Mouse (Mus musculus): Measurements from ENCODE around the gene Esrrg.

Gene Esrrg

DNA sequence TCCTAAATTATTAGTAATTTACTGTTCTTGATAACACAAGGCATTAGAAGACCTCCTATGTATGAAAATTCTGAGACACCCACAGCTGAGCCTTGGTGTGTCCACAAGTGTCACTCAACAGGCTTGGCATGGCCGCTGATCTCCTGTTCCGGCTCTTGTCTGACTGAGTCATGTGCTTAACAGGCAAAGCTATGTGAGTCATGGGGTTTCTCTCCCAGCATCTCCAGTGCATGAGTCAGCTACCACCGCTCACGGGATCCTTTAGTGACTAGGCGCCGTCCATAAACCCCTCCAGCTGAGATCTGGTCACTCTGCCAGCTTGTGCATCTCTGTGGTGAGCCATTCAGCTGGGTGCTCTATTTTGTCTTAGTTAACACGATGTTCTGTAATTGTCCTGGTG, 302.1 kb downstream of the Esrrg start:
- no peak for DNase-seq (ENCODE audit: low read depth)

DNA sequence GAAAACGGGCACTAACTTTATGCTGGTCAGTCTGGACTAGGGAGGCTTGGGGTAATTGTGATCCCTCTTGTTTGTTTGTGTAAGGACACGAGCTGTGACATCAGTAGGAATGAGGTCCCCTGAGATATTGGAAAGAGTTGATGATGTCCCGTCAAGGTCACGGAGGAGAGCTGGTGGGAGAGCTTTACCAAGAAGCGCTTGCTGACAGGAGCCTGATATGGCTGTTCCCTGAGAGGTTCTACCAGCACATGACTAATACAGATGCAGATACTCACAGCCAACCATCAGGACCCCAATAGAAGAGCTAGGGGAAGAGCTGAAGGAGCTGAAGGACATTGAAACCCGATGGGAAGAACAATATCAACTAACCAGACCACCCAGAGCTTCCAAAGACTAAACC, 302.6 kb downstream of the Esrrg start:
- DNase-seq (ENCODE audit: low read depth): no peak

DNA sequence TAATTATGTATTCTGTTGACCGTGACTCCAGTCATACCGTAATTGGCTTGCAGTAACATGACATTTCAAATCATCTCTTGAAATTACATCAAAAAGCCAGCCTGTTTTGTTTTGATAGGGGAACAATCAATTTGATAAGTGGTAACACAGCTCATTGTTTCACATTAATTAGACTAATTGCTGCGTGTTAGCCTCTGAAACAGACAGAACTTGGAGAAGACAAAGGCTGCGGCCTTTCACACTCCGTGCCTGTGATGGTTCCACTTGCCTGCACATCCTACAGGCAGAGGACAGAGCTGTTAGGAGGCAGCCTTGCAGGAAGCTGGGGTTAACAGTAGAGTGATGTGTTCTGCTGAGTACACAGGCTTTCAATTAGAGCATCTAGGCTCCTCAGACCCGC, 309.7 kb downstream of the Esrrg start:
- no peak for DNase-seq (ENCODE audit: low read depth)

DNA sequence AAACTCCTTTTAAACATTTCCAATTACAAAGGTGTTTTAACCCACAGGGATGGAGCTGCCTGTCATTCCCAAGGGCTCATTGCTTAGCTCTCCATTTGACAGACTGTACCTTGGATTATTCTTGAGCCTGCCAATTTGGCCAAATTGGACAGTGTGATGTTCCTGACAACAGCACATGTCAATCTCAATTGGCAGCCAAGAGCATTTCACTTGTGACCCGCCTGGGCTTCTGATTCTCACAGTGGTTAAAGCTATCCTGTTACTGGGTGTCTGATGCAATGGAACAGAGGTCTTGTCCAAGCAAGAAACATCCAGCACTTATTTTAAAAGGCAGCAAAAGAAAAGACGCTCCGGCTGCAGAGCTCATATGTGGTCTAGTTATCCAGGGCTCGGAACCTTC, 310.3 kb downstream of the Esrrg start:
- DNase-seq (ENCODE audit: low read depth): no peak

DNA sequence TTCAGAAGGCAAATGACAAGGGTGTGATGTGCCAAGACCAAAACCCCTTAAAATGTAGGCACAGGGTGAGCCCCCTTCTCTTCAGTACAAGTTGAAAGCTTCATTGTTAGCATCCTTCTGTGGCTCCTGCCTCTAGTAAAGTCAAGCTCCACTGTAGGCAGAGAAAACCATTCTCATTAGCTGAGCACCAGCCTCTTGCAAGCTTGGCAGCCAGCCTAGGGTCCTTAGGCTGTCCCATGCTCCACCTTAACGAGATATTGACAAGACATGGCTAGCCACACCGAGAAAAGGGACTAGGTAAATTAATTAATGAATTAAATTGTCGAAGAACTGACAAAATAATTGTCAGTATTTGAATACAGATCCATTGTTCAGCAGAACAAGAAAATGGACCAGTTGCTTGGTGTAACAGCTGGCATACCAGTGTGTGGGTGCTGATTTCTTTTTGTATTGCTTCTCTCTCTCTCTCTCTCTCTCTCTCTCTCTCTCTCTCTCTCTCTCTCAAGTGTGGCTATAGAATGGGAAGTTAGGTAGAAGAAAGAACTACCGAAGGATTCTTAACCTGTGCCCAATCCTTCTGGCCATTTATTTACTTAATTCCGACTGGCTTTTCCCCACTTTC, 311.7 kb downstream of the Esrrg start:
- no peak for DNase-seq (ENCODE audit: low read depth)

DNA sequence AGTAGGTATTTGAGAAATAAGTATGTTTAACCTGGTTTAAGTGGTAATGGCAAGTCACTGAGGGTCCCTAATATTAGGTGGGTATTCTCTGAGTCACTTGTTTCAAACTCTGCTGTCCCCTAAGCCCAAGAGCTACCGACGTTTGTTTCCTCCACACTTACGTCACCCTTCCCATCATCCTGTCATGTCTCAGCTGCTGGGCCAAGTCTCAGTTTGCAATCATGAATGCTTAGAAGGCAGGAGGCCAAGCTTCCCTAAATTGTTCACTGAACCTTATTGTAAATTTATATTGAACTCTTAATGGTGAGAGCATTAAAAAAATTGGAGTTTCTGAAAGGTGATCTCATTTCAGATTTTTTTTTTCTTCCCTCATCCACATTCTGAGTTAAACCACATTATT, 322.6 kb downstream of the Esrrg start:
- DNase-seq (ENCODE audit: low read depth): no peak

DNA sequence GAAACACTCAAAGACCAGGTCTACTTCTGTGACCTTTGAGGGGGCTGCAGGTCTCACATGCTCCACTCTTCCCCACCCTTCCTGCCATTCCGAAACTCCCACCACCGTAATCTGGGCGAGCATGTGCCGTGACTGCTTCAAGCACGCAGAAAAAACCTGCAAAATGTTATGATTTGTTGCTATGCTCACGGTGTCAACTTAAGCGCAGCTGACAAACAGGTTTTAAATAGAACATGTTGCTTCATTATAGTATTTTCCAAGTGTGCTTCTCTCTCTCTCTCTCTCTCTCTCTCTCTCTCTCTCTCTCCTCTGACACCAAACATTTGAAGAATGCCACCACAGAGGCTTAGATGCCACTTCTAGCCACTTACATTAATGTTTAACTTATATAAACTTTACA, 330.1 kb downstream of the Esrrg start:
- DNase-seq (ENCODE audit: low read depth): no peak

DNA sequence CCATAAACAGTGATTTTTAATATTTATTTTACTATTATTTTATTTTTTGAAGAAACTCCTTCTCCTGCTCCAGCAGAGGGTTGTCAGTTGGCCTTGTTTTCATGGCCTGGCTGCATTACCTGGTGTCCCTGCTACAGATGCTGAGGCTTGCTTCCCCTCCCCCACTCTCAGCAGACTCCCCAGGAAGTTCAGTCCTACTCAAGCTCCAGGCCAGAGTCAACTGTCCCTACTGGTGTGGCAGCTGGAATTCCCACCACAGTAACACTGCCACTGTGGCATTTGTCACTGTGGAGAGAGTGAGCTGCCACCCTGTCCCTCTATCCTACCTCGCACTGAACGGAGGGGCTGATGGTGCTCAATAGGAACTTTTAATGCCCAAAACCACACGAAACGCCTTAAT, 330.5 kb downstream of the Esrrg start:
- no peak for DNase-seq (ENCODE audit: low read depth)

DNA sequence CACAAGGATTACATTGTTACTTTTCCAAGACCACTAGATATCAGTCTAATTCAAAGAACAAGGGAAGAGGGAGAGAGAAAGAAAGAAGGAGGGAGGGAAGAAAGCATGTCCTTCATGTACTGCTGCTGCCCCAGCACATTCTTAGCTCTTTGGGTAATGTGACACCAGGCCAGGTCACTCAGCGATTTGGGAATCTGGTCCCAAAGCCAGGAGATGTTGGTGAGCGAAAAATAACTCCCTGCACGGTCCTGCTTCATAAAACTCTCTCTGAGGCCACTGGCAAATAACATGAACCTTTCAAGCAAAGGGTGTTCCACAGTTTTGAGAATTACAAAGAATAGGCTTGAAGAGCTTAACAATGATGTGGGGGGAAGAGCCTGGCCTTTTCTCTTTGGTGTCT, 342.9 kb downstream of the Esrrg start:
- no peak for DNase-seq (ENCODE audit: low read depth)

DNA sequence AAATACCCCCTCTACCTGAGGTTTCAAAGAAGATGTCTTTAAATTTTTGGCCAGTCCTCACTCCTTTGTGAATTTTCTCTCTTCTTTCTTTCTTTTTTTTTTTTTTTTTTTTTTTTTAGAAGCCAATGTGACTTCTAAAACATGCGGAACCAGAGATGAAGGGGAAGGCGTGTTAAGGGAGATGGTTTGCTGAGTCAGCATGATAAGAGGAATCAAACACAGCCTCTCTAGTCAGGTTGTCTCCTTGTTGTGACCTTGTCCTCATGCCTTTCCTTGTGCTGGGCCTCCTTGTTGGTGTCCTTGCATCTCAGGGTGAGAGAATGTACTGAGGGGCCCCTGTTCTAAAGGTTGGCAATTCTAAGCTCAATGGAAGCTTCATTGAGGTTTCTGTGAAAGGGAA, 348.1 kb downstream of the Esrrg start:
- DNase-seq (ENCODE audit: low read depth): no peak

DNA sequence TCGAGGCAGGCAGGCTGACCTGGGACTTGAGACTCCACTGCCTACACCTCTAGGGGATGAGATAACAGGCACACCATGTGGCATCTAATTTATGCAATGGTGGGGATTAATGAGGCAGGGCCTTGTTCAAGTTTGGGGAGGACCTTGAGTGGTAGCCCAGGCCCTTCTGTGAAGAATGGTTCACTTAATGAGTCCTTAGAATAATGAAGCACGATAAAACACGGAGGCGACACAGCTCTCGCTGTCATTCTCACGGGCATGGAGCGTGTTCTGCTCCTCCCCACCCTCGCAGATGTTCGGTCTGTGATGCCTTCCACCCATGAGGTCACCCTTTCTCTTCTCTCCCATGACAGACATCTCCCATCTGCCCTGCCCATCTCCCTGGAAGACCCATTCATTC, 350.6 kb downstream of the Esrrg start:
- no peak for DNase-seq (ENCODE audit: low read depth)

DNA sequence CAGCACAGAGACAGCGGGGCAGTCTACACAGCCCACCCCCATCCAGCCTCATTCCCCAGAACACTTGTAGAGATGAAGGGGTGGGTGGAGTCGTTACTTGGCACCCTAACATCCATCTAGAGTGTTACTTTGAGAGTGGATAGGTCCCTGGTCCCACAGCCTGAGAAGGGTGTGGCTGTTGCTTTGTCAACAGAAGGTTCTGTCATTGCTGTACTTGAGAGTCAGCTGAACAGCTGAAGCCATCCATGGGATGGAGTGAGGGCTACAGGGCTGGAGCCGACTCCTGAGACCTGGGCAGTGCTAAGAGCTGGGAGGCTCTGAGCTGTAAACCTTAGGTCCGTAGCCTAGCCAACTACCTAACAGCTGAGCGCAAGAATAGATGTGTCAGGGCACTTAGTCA, 352.9 kb downstream of the Esrrg start:
- DNase-seq (ENCODE audit: low read depth): no peak

DNA sequence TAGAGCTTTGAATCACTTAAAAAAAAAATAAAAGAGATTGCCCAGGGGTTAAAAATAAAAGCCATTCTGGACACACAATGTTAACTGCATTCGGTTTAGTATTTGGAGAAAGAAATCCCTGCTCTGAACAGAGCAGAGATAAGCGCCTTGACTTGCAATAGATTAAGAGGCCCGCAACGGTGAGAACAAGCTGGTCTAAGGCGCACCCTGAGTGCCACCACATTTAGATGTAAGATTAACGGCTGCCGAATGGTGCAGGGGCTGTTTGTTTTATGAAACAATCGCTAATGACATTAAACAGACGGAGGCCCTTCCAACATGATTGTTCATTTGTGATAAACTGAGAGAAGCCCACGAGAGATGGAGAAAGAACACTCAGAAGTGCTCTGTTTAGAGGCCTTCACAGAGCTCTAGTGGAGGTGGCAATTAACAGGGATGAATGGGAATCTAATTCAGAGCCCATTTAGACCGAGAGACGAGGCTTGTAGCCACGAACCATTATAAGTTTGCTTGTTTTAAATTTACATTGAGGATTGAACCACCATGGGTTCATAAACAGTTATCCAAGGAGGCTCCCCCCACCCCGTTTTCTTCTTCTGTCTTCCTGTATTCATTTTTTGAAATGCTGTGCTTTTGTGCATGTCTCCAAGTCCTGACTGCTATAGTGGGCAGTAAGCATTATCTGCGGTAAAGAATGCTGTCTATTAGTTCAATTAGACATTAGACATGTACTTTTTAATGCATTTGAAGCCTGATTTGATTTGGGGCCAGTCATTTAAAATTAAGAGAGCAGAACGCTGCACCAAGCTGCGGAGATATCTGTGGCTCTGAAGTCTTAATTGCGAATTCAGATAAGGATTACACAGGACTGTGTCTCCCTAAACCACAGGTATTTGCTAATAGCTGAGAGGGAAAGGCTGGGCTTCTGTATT, 356.5 kb downstream of the Esrrg start:
- DNase-seq (ENCODE audit: low read depth): no peak

DNA sequence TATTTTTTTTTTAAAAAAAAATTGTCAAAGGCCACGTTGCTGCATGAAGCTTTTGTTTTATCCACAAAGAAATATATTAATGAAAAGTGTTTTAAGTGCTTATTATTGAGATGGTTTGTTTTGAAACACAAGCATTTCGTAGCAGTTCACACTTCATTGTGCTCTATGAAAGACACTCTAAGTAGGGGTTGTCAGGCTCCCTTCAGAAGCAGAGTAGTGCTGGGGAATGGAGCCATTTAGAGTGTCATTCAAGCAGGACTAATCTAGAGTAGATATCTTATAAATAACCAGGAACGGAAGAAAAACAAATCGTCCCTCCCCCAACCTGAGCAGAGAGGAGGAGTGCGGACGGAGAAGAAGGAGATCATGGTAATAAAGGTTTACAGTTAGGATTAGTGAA, 357.3 kb downstream of the Esrrg start:
- DNase-seq (ENCODE audit: low read depth): no peak

DNA sequence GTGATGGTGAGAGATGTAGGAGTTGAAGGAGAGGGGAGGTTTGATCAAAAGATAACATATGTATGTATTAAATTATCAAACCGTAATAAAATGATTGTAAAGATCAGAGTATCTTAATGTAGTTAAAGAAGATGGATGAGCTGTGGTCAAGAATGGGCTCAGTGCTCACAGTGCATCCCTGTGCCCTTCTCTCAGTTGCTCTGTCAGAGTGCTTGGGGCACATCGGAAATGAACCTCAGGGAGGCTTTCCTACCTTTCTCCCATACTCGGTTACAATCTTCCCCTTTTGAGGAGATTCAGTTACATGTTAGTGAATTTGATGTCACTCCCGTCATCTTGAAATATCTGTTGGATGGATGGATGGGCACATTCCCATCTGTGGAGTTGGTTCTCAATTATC, 359.8 kb downstream of the Esrrg start:
- DNase-seq (ENCODE audit: low read depth): no peak

DNA sequence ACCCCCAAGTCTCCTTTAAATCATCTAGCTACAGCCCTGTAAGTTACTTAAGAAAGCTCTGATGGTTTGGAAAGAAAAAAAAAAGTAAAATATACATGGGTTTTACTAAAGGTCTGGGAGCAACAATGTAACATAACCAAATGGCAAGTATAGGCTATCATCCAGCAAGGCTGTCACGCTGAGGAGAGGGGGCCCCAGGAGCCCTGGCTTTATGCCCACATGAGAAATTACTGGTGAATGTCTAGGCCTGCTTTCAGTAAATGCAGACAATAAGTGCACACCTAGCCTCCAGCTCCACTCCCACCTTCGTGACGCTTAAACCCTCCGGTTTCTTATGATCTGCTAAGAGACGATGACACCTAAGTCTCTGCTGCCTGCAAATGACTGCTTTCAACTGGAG, 360.9 kb downstream of the Esrrg start:
- no peak for DNase-seq (ENCODE audit: low read depth)

DNA sequence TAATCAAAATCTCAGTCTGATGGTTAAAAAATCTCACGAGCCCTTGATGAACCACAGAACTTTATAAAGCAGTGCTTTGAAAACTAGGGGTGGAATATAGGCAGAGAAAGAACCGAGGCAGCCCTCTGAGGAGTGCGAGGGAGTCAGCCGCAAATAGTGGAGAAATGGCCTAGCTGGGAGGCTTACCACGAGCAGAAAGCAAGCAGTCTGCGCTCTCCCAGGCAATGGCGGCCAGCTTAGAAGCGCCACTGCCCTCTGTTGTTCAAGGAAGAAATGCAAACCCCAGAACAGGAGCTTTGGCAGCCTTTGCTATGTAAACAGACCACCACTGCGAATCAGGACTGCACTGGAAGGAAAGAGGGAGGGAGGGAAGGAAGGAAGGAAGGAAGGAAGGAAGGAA, 365.8 kb downstream of the Esrrg start:
- DNase-seq (ENCODE audit: low read depth): no peak

DNA sequence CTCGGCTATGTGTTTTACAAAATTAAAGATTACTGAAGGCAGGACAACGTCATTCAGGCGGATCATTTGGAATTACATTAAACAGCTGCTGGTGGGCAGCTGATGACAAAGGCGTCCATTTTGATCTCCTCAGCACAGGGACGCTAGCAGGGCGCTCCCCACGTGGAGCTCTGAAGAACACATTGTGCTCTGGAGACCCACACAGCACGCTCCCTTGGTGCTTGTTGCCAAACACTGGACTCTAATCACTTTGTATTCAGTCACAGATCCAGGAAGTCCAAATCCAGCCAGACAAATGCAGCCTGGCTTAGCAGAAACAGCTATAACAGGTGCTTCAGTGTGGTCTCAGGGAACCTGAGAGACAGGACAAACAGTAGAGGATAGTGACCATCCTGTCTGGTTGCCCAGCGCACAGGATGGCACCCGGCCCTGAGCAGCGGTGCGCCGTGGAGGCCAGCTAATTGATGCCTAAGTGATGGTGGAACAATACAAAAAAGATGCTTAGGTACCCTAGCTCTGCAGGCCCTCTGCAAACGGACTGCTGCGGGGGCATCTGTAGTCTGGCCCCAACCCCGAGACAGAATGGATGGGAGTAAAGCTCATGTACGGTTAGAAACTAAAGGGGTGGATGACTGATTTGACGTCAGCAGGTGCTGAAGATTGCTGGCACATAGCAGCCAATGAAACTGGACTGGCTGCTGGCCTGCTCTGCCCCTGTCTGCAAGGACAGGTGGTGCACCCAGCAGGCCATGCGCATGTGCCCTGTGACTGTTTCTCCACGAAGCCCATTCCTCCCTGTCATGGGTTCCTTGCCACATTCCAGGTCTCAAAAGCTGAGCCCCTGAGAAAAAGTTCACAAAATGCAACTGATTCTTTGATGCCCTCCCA, 367.1 kb downstream of the Esrrg start:
- no peak for DNase-seq (ENCODE audit: low read depth)

DNA sequence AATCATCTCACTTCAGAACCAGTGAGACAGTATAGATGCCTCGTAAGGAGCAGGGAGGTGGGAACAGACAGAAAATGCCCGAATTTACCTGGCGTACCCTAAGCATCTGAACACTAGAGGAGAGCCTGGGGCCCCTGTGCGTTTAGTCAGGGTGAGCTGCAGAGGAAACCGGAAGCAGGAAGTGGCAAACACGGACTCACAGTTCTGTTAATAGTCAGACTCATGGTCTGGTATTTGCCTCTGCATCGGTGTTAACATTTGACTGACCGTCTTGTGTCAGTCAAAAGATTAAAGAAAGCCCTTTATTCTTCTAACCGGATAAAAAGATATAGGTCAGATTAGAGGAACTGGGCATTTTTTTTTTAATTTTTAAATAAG, 367.8 kb downstream of the Esrrg start:
- DNase-seq (ENCODE audit: low read depth): no peak

DNA sequence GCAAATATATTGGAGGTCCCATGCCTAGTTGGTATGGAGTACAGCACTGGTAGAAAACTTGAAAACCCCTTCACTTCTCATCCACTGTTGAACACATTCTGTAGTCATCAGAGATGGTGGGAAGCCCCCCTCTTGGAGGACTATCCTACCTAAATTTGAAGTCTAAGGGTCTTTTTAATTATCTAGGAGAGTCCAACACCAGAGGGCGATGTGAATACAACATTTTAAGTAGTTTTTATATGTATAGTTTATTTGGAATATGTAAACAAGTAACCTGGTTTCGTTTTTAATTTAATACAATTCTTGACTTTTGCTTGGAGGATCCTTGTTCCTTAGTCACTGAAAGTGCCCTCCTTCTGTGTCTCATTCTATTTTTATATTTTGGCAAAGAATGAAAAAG, 372.4 kb downstream of the Esrrg start:
- no peak for DNase-seq (ENCODE audit: low read depth)

DNA sequence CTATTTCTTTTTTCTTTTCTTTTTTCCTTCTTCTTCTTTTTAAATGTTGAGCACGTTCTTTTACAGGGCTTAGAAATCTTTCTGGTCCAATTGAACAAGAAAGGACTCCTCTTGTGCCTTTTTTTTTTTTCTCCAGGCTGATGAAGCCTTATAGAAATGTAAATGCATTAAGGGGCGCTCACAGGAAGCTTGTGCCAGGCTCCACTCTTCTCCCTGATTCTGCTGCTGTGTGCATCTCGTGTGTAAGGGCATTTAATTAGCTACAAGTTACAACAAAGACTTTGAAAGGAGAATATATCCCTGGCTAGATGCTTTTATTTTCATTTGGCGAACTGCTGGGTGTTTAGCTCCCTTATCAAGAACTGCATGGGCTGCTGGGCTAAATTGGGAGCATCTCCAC, 374.6 kb downstream of the Esrrg start:
- no peak for DNase-seq (ENCODE audit: low read depth)

DNA sequence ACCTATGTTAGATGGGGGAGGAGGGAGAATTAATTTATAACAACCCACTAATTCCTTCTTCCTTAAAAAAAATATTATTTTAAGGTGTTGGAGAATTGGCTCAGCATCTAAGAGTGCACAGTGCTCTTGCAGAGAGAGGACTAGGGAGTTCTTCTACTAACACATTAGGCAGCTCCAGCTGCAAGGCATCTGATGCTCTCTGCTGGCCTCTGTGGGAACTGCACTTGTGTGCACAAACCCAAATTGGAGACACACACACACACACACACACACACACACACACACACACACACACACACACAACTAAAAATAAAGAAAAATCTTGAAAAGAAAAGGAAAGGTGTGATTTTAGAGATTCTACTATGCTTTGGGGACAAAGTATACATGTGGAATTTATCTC, 381.6 kb downstream of the Esrrg start:
- DNase-seq (ENCODE audit: low read depth): no peak

Data from induced T-regulatory cell, adult 2 months (primary cell).